Mouse (Mus musculus) limb, embryonic 15.5 days (tissue): ENCODE results near the gene Car3. TPM values are rescaled to one million over a fixed set of nuclear protein-coding genes. Genes with fewer than 3 reads are reported as not detected.

ENCODE experiments used
- polyA plus RNA-seq: library from polyadenylated mRNA; unstranded; fragments of >200 nt; fragmentation: Nextera tagmentation; extraction: Ambion mirVana; gene quantifications from 2 replicates; pipeline ENCODE4 v1.2.1, GENCODE M21; 2015

Gene Car3
- polyA plus RNA-seq, 1 experiment from 2014 or later, result 38.7 TPM

Other genes starting within 250 kb of the Car3 start
- 8.4 and 9.7 TPM in 2 replicates for gene Car13, start 221.8 kb upstream of the Car3 start, polyA plus RNA-seq
- 0.24 and 0.53 TPM in 2 replicates for gene Car1, start 55.1 kb upstream of the Car3 start, polyA plus RNA-seq
- 16.4 and 25.7 TPM in 2 replicates for gene Car2, start 22.8 kb downstream of the Car3 start, polyA plus RNA-seq